Mouse (Mus musculus) liver, embryonic 14.5 days (tissue): ENCODE measurements around the gene Grid2ip.

Experiments
- CTCF ChIP-seq: IDR thresholded peaks from 2 replicates; pipeline ENCODE4 v1.5.1; 2016; ENCODE audit warnings: antibody characterized with exemption, low read depth, control low read depth
- EP300 ChIP-seq: IDR thresholded peaks from 2 replicates; pipeline ENCODE4 v1.6.1; 2016; ENCODE audit warnings: antibody characterized with exemption, low read depth

- TF ChIP-seq CTCF (no peak), EP300 (no peak)
These were observed 52.1 kb downstream of the Grid2ip start for GRCm38 (mm10) chr5:143409239-143409638.
